Mouse (Mus musculus) forebrain, embryonic 16.5 days (tissue): ENCODE results near the gene Slc35b3. TPM values are rescaled to one million over a fixed set of nuclear protein-coding genes. Genes with fewer than 3 reads are reported as not detected.
A peak's percentile ranks its signal among the peaks of the same experiment; 100 is the strongest.

ENCODE experiments used
- ATAC-seq: fragments of 200-750 bp; cut with Nextera tagmentation; 2 replicates; pipeline ENCODE4 v1.8.0; 2017; ENCODE audit warnings: mild to moderate bottlenecking, moderate library complexity
- H3K27ac ChIP-seq: fragments of 300-500 bp; sonication (generic); 2 replicates; pipeline ENCODE4 v1.5.1; 2014; ENCODE audit warnings: low read length, control low read depth
- H3K27me3 ChIP-seq: fragments of 300-500 bp; sonication (generic); replicated peaks from 2 replicates; pipeline ENCODE4 v1.6.1; 2014; ENCODE audit warnings: low read length; ENCODE audit not compliant: control insufficient read depth, insufficient read depth
- H3K36me3 ChIP-seq: fragments of 300-500 bp; sonication (generic); 2 replicates; pipeline ENCODE4 v1.6.1; 2014; ENCODE audit not compliant: control insufficient read depth, insufficient read depth
- H3K4me1 ChIP-seq: fragments of 300-500 bp; sonication (generic); replicated peaks from 2 replicates; pipeline ENCODE4 v1.6.1; 2014; ENCODE audit warnings: low read length; ENCODE audit not compliant: control insufficient read depth, insufficient read depth
- H3K4me2 ChIP-seq: fragments of 300-500 bp; sonication (generic); 2 replicates; pipeline ENCODE4 v1.6.1; 2014; ENCODE audit warnings: mild to moderate bottlenecking, low read length, control low read depth
- H3K4me3 ChIP-seq: fragments of 300-500 bp; sonication (generic); replicated peaks from 2 replicates; pipeline ENCODE4 v1.5.1; 2014; ENCODE audit warnings: mild to moderate bottlenecking, low read length, control low read depth
- H3K9ac ChIP-seq: fragments of 300-500 bp; sonication (generic); replicated peaks from 2 replicates; pipeline ENCODE4 v1.6.1; 2014; ENCODE audit warnings: low read depth, low read length, control low read depth
- H3K9me3 ChIP-seq: fragments of 300-500 bp; sonication (generic); 2 replicates; pipeline ENCODE4 v1.6.1; 2016; ENCODE audit warnings: low read length; ENCODE audit not compliant: control insufficient read depth
- WGBS: fragments of 180-500 bp; shearing (Covaris S2); extraction: QIAGEN DNeasy Blood & Tissue Kit; methylation state at CpG from one replicate; pipeline ENCODE4 v1.1.7; 2014; 5-methylcytosine and 5-hydroxymethylcytosine counted together
- polyA plus RNA-seq: library from polyadenylated mRNA; unstranded; fragments of >200 nt; fragmentation: Nextera tagmentation; extraction: Ambion mirVana; gene quantifications from 2 replicates; pipeline ENCODE4 v1.2.1, GENCODE M21; 2015

Slc35b3 gene
- polyA plus RNA-seq, 1 experiment from 2014 or later: 35.9 TPM

- ATAC-seq: peak; percentile 91
- H3K36me3 ChIP-seq: no peaks in the 10 kb centered on the region
- WGBS: 12% methylated on average over 9 of the region's 9 CpGs
- no peak overlapping the region for H3K4me2 ChIP-seq
- H3K9ac ChIP-seq: no peak overlapping the region
- H3K27ac ChIP-seq: 0 out of 2 replicates have a peak overlapping the region, but pooled peaks have one; percentile 28
- no peaks in the 10 kb centered on the region for H3K27me3 ChIP-seq
- no peaks in the 10 kb centered on the region for H3K9me3 ChIP-seq
- peaks cover 4% of the 10 kb centered on the region; the same call in 1 of the 2 replicates for H3K4me1 ChIP-seq
- H3K4me3 ChIP-seq: no peak overlapping the region
These were observed 42.3 kb downstream of the Slc35b3 start for GRCm38 (mm10) chr13:38918188-38918885.

GRCm38 (mm10) chr13:38917556-38917955 is 43.1 kb downstream of the Slc35b3 start:
- H3K27me3 ChIP-seq: no peaks in the 10 kb centered on the region
- 54% methylated on average over 5 of the region's 5 CpGs for WGBS
- no peak overlapping the region for H3K27ac ChIP-seq
- no peaks in the 10 kb centered on the region for H3K9me3 ChIP-seq
- no peak overlapping the region for H3K4me3 ChIP-seq
- no peak for ATAC-seq
- H3K4me1 ChIP-seq: peaks cover 4% of the 10 kb centered on the region; the same call in 1 of the 2 replicates
- no peak overlapping the region for H3K9ac ChIP-seq
- H3K36me3 ChIP-seq: no peaks in the 10 kb centered on the region
- no peak overlapping the region for H3K4me2 ChIP-seq

DNA sequence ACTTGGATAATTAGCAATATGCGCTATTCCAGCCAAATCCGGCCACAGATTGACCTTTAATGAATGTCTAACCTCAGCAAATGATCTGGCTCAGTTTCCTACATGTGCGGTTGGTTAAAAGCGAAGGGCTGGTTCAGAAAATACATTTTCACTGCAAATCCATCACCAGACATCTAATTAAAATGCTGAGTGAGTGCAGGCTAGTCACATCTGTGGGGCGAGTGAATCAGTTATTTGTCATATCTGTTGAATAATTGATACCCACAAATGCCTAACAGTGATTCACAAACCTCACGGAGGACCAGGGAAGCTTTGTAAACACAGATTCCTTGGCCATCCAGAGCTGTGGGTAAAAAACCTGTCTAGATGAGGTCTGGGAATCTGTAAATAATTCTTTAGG is 45.9 kb downstream of the Slc35b3 start:
- H3K9ac ChIP-seq: no peak overlapping the region
- H3K36me3 ChIP-seq: no peaks in the 10 kb centered on the region
- H3K9me3 ChIP-seq: no peaks in the 10 kb centered on the region
- 72% methylated on average over 6 of the region's 6 CpGs for WGBS
- no peak overlapping the region for H3K4me3 ChIP-seq
- no peaks in the 10 kb centered on the region for H3K27me3 ChIP-seq
- no peak for ATAC-seq
- H3K4me2 ChIP-seq: no peak overlapping the region
- peaks cover 4% of the 10 kb centered on the region; the same call in 1 of the 2 replicates for H3K4me1 ChIP-seq
- H3K27ac ChIP-seq: no peak overlapping the region

DNA sequence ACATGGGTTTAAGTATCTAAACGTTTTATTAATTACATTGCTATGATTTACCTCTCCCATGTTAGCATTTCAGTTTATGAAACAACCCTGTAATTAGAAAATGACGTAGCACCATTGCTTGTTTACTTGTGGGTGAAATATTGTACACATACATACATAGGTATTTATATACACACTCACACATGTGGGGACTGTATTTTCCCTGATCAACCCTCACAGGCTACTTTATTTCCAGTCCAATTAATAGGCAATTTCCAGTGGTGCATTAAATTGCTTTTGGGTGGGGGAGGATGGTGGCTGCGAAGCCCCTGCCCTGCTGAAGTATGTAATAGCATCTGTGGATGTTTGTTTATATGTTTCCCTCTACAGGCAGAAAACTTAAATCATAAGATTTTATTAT is 68.3 kb downstream of the Slc35b3 start:
- no peak for ATAC-seq
- Histone ChIP-seq H3K4me1 (no peaks in the 10 kb centered on the region), H3K9me3 (no peaks in the 10 kb centered on the region), H3K4me2 (no peak overlapping the region), H3K27me3 (no peaks in the 10 kb centered on the region), H3K9ac (no peak overlapping the region), H3K27ac (no peak overlapping the region), H3K36me3 (no peaks in the 10 kb centered on the region), H3K4me3 (no peak overlapping the region)
- WGBS: 73% methylated on average over 3 of the region's 3 CpGs
